Mouse (Mus musculus): ENCODE results near the gene H2afv. TPM values are rescaled to one million over a fixed set of nuclear protein-coding genes. Genes with fewer than 3 reads are reported as not detected.
"Not testable (repeated sequence)": the region's sequence is repeated elsewhere in the genome, so short reads cannot be mapped to it uniquely, and the experiment has no call there.

The H2afv gene
- polyA plus RNA-seq, 1 experiment from 2014 or later = 424 TPM

DNA sequence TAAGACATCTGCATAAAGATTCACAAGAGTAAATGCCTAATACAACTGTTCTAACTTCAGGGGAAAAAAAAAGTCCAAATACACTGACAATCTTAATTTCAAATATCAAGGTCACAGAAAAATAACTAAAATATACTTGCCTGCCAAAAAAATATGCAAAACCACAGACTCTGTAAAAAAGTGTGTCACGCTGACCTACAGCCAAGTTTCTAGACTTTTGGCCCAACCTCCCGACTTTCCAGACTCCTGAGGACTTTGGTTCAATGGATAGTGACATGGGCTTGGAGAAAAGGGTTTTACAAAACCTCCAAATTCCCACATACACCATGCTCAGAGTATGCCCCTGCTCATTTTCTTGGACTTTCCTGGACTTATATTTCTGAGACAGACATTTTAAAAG lies 24.3 kb upstream of the H2afv start:
- H3K27me3 ChIP-seq (ENCODE audit: control insufficient read depth, insufficient read depth, low read length) = no peaks in the 10 kb centered on the region
- no peak overlapping the region for H3K4me3 ChIP-seq (ENCODE audit: control insufficient read depth in 1 of 2, insufficient read depth in 1 of 2, low read depth in 1 of 2, low read length in 2 of 2)
- ATAC-seq (ENCODE audit: insufficient number of reproducible peaks, insufficient read depth, low FRiP score, low read depth) = no peak
- peaks cover 43% of the 10 kb centered on the region for H3K36me3 ChIP-seq (ENCODE audit: control insufficient read depth, insufficient read depth, low read length)
- H3K9me3 ChIP-seq (ENCODE audit: control insufficient read depth, low read length) = no peaks in the 10 kb centered on the region
- no peak overlapping the region for H3K9ac ChIP-seq (ENCODE audit: low read length)
- H3K4me2 ChIP-seq (ENCODE audit: low read length) = no peak overlapping the region
- 78% methylated on average over 2 of the region's 2 CpGs for WGBS
- H3K4me1 ChIP-seq (ENCODE audit: control insufficient read depth in 2 of 2, insufficient read depth in 2 of 2, low read length in 2 of 2) = peaks cover 2 to 20% of the 10 kb centered on the region in 2 experiments; a peak in 3 of 4 replicates
- H3K27ac ChIP-seq (replicated peaks in 1 of 2; ENCODE audit: control insufficient read depth in 1 of 2, insufficient read depth in 1 of 2, low read depth in 2 of 2, low read length in 2 of 2) = no peak overlapping the region

DNA sequence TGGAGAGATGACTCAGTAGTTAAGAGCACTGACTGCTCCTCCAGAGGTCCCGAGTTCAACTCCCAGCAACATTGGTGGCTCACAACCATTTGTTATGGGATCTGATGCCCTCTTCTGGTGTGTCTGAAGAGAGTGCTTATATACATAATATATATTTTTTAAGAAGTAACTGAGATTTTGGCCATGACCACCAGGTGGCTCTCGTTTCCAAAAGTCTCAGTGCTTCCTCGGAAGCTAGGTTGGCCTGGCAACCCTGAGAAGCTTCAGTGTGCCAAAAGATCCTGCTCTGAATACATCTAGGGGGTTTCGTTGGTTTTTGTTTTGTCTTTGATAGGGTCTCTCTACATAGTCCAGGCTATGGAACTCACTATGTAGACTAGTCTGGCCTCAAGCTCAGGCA lies 20.9 kb upstream of the H2afv start:
- 23% methylated on average over 4 of the region's 4 CpGs for WGBS
- H3K27me3 ChIP-seq (ENCODE audit: control insufficient read depth, insufficient read depth, low read length) = no peaks in the 10 kb centered on the region
- H3K9me3 ChIP-seq (ENCODE audit: control insufficient read depth, low read length) = no peaks in the 10 kb centered on the region
- H3K4me1 ChIP-seq (ENCODE audit: control insufficient read depth in 2 of 2, insufficient read depth in 2 of 2, low read length in 2 of 2) = peaks cover 0 to 4% of the 10 kb centered on the region in 2 experiments; a peak in 3 of 4 replicates
- H3K4me3 ChIP-seq (ENCODE audit: control insufficient read depth in 1 of 2, insufficient read depth in 1 of 2, low read depth in 1 of 2, low read length in 2 of 2) = no peak overlapping the region
- H3K36me3 ChIP-seq (ENCODE audit: control insufficient read depth, insufficient read depth, low read length) = peaks cover 28% of the 10 kb centered on the region
- H3K4me2 ChIP-seq (ENCODE audit: low read length) = no peak overlapping the region
- H3K27ac ChIP-seq (replicated peaks in 1 of 2; ENCODE audit: control insufficient read depth in 1 of 2, insufficient read depth in 1 of 2, low read depth in 2 of 2, low read length in 2 of 2) = no peak overlapping the region
- no peak overlapping the region for H3K9ac ChIP-seq (ENCODE audit: low read length)
- no peak for ATAC-seq (ENCODE audit: insufficient number of reproducible peaks, insufficient read depth, low FRiP score, low read depth)

DNA sequence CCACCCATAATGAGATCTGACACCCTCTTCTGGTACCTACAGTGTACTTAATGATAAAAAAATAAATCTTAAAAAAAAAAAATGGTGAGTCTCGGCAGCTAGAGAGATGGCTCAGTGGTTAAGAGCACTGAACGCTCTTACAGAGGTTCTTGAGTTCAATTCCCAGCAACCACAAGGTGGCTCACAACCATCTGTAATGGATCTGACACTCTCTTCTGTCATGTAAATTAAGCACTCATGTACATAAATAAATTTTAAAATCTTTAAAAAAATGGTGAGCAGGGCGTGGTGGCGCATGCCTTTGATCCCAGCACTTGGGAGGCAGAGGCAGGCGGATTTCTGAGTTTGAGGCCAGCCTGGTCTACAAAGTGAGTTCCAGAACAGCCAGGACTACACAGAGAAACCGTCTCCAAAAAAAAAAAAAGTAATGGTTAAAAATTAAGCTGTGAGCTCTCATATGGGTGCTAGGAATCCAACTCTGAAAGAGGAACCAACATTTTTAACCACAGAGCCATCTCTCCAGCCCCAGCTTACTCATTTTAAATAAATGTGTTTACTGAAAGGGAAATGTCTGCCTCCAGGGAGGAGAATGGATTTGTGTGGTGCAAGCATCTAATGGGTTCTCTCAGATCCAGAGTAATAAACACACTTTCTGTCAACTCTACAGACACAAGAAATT lies 19.1 kb upstream of the H2afv start:
- no peaks in the 10 kb centered on the region for H3K9me3 ChIP-seq (ENCODE audit: control insufficient read depth, low read length)
- no peak overlapping the region for H3K4me2 ChIP-seq (ENCODE audit: low read length)
- peaks cover 25% of the 10 kb centered on the region for H3K36me3 ChIP-seq (ENCODE audit: control insufficient read depth, insufficient read depth, low read length)
- no peak overlapping the region for H3K4me3 ChIP-seq (ENCODE audit: control insufficient read depth in 1 of 2, insufficient read depth in 1 of 2, low read depth in 1 of 2, low read length in 2 of 2)
- H3K27me3 ChIP-seq (ENCODE audit: control insufficient read depth, insufficient read depth, low read length) = no peaks in the 10 kb centered on the region
- no peaks in the 10 kb centered on the region for H3K4me1 ChIP-seq (ENCODE audit: control insufficient read depth in 2 of 2, insufficient read depth in 2 of 2, low read length in 2 of 2)
- H3K27ac ChIP-seq (replicated peaks in 1 of 2; ENCODE audit: control insufficient read depth in 1 of 2, insufficient read depth in 1 of 2, low read depth in 2 of 2, low read length in 2 of 2) = no peak overlapping the region
- WGBS = 81% methylated on average over 6 of the region's 6 CpGs
- H3K9ac ChIP-seq (ENCODE audit: low read length) = no peak overlapping the region
- no peak for ATAC-seq (ENCODE audit: insufficient number of reproducible peaks, insufficient read depth, low FRiP score, low read depth)

DNA sequence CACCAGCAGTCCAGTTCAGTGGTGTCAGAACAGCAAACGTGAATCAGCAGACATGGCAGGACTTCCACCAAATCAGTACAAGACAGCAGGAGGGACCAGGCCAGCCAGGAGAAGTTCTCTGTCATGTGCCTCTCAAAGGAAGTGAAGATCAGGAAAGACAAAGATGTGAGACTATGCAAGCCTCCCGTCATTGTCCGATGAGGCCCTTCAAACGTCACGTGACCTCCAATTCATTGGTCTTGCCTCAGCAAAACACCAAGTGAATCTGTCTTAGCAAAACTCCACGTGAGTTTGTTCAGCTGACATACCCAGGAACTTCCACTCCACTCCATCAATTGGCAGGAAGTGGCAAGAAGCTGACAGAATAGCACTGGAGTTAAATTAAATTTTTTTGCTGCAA lies 11.8 kb upstream of the H2afv start:
- no peaks in the 10 kb centered on the region for H3K27me3 ChIP-seq (ENCODE audit: control insufficient read depth, insufficient read depth, low read length)
- WGBS = 71% methylated on average over 6 of the region's 6 CpGs
- H3K27ac ChIP-seq (replicated peaks in 1 of 2; ENCODE audit: control insufficient read depth in 1 of 2, insufficient read depth in 1 of 2, low read depth in 2 of 2, low read length in 2 of 2) = no peak overlapping the region
- H3K36me3 ChIP-seq (ENCODE audit: control insufficient read depth, insufficient read depth, low read length) = no peaks in the 10 kb centered on the region
- no peak overlapping the region for H3K4me2 ChIP-seq (ENCODE audit: low read length)
- no peak for ATAC-seq (ENCODE audit: insufficient number of reproducible peaks, insufficient read depth, low FRiP score, low read depth)
- H3K9me3 ChIP-seq (ENCODE audit: control insufficient read depth, low read length) = no peaks in the 10 kb centered on the region
- no peak overlapping the region for H3K9ac ChIP-seq (ENCODE audit: low read length)
- H3K4me1 ChIP-seq (ENCODE audit: control insufficient read depth in 2 of 2, insufficient read depth in 2 of 2, low read length in 2 of 2) = no peaks in the 10 kb centered on the region
- H3K4me3 ChIP-seq (ENCODE audit: control insufficient read depth in 1 of 2, insufficient read depth in 1 of 2, low read depth in 1 of 2, low read length in 2 of 2) = no peak overlapping the region

DNA sequence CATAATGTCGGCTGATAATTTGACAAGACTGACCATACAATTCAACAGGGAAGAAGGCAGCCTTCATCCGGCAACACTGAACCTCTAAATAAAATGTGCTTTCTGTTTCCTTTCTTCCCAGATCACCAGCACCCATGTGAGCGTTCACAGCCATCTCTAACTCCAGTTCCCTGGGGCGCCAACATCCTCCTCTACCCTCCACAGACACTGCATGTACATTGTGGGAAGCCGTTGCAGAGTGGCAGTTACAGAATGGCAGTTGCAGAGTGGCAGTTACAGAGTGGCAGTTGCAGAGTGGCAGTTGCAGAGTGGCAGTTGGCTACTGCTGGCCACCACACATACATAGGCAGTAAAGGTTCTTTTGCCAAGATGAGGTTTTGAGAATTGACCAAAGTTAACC lies 3.9 kb upstream of the H2afv start:
- H3K27ac ChIP-seq (replicated peaks in 1 of 2; ENCODE audit: control insufficient read depth in 1 of 2, insufficient read depth in 1 of 2, low read depth in 2 of 2, low read length in 2 of 2); H3K27me3 ChIP-seq (ENCODE audit: control insufficient read depth, insufficient read depth, low read length); H3K4me1 ChIP-seq (ENCODE audit: control insufficient read depth in 2 of 2, insufficient read depth in 2 of 2, low read length in 2 of 2); H3K36me3 ChIP-seq (ENCODE audit: control insufficient read depth, insufficient read depth, low read length); H3K9ac ChIP-seq (ENCODE audit: low read length); ATAC-seq (ENCODE audit: insufficient number of reproducible peaks, insufficient read depth, low FRiP score, low read depth); H3K4me2 ChIP-seq (ENCODE audit: low read length); H3K9me3 ChIP-seq (ENCODE audit: control insufficient read depth, low read length); H3K4me3 ChIP-seq (ENCODE audit: control insufficient read depth in 1 of 2, insufficient read depth in 1 of 2, low read depth in 1 of 2, low read length in 2 of 2): not testable (repeated sequence)
- WGBS = 88% methylated on average over 5 of the region's 5 CpGs

DNA sequence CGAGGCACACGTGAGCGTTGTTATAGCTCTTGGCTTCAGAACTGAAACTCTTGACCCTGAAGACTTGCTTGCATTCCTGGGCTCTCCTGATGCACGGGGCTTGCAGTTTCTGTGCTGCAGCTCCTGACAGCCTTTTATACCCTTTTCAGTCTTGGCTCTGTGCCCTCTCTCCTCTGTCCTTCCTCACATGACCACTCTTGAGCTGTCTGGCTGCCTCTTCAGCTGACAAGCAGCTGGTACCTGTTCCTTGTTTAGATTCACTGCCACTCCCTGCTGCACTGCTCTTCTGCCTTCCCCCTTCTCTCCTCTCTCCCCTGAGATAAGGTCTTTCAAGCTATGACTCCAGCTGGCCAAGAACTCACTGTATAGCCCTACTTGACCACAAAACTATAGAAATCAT lies 3.2 kb upstream of the H2afv start:
- Histone ChIP-seq H3K4me3 (ENCODE audit: control insufficient read depth in 1 of 2, insufficient read depth in 1 of 2, low read depth in 1 of 2, low read length in 2 of 2) (no peak overlapping the region), H3K4me1 (ENCODE audit: control insufficient read depth in 2 of 2, insufficient read depth in 2 of 2, low read length in 2 of 2) (peaks cover 2 to 11% of the 10 kb centered on the region in 2 experiments; a peak in 2 of 4 replicates), H3K9ac (ENCODE audit: low read length) (0 out of 2 replicates have a peak overlapping the region, but pooled peaks have one; percentile 34), H3K36me3 (ENCODE audit: control insufficient read depth, insufficient read depth, low read length) (no peaks in the 10 kb centered on the region), H3K4me2 (ENCODE audit: low read length) (peak overlapping the region; percentile 27), H3K9me3 (ENCODE audit: control insufficient read depth, low read length) (no peaks in the 10 kb centered on the region), H3K27ac (replicated peaks in 1 of 2; ENCODE audit: control insufficient read depth in 1 of 2, insufficient read depth in 1 of 2, low read depth in 2 of 2, low read length in 2 of 2) (peak overlapping the region in 1 of 2 experiments; percentile 44; a peak in 1 of 4 replicates), H3K27me3 (ENCODE audit: control insufficient read depth, insufficient read depth, low read length) (no peaks in the 10 kb centered on the region)
- no peak for ATAC-seq (ENCODE audit: insufficient number of reproducible peaks, insufficient read depth, low FRiP score, low read depth)
- WGBS = 34% methylated on average over 4 of the region's 4 CpGs

DNA sequence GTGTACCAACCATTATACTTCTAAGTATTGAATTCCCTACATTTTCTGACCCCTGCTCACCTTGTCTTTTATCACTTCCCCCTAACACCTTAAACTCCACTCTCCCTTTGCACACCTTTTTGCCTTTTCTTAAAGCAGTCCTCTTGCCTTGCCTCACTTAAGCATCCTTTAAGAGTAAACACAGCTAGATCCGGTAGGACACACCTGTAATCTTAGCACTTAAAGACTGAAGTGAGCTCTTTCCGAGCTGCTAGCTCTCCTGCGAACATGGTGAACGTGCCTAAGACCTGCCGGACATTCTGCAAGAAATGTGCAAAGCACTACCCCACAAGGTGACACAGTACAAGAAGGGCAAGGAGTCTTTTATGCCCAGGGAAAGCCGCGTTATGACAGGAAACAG lies 1.7 kb upstream of the H2afv start:
- Histone ChIP-seq H3K4me2 (ENCODE audit: low read length) (no peak overlapping the region), H3K4me1 (ENCODE audit: control insufficient read depth in 2 of 2, insufficient read depth in 2 of 2, low read length in 2 of 2) (peaks cover 2 to 11% of the 10 kb centered on the region in 2 experiments; a peak in 2 of 4 replicates), H3K36me3 (ENCODE audit: control insufficient read depth, insufficient read depth, low read length) (0 out of 2 replicates have a peak, but pooled peaks cover 3% of the 10 kb centered on the region), H3K9ac (ENCODE audit: low read length) (no peak overlapping the region), H3K27ac (replicated peaks in 1 of 2; ENCODE audit: control insufficient read depth in 1 of 2, insufficient read depth in 1 of 2, low read depth in 2 of 2, low read length in 2 of 2) (no peak overlapping the region), H3K27me3 (ENCODE audit: control insufficient read depth, insufficient read depth, low read length) (no peaks in the 10 kb centered on the region), H3K9me3 (ENCODE audit: control insufficient read depth, low read length) (no peaks in the 10 kb centered on the region), H3K4me3 (ENCODE audit: control insufficient read depth in 1 of 2, insufficient read depth in 1 of 2, low read depth in 1 of 2, low read length in 2 of 2) (no peak overlapping the region)
- ATAC-seq (ENCODE audit: insufficient number of reproducible peaks, insufficient read depth, low FRiP score, low read depth) = no peak
- WGBS = 83% methylated on average over 7 of the region's 7 CpGs

DNA sequence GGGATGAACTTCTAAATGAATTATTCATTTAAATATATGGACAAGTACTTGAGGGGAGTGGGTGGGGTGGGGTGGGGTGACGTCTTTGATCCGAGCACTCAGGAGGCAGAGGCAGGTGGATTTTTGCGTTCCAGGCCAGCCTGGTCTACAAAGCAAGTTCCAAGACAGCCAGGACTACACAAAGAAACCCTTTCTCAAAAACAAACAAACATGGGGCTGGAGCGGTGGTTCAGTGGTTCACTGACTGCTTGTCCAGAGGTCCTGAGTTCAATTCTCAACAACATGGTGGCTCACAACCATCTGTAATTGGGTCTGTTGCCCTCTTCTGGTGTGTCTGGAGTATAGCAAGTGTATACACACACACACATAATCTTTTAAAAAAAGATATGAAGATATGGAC lies 1.2 kb upstream of the H2afv start:
- 74% methylated on average over 4 of the region's 4 CpGs for WGBS
- H3K9me3 ChIP-seq (ENCODE audit: control insufficient read depth, low read length) = no peaks in the 10 kb centered on the region
- no peak overlapping the region; a peak in 1 of 4 replicates for H3K4me3 ChIP-seq (ENCODE audit: control insufficient read depth in 1 of 2, insufficient read depth in 1 of 2, low read depth in 1 of 2, low read length in 2 of 2)
- no peak for ATAC-seq (ENCODE audit: insufficient number of reproducible peaks, insufficient read depth, low FRiP score, low read depth)
- H3K36me3 ChIP-seq (ENCODE audit: control insufficient read depth, insufficient read depth, low read length) = 0 out of 2 replicates have a peak, but pooled peaks cover 4% of the 10 kb centered on the region
- H3K4me1 ChIP-seq (ENCODE audit: control insufficient read depth in 2 of 2, insufficient read depth in 2 of 2, low read length in 2 of 2) = peaks cover 2 to 11% of the 10 kb centered on the region in 2 experiments; a peak in 2 of 4 replicates
- H3K9ac ChIP-seq (ENCODE audit: low read length) = no peak overlapping the region
- no peak overlapping the region for H3K27ac ChIP-seq (replicated peaks in 1 of 2; ENCODE audit: control insufficient read depth in 1 of 2, insufficient read depth in 1 of 2, low read depth in 2 of 2, low read length in 2 of 2)
- H3K4me2 ChIP-seq (ENCODE audit: low read length) = no peak overlapping the region; the same call in 1 of the 2 replicates
- H3K27me3 ChIP-seq (ENCODE audit: control insufficient read depth, insufficient read depth, low read length) = no peaks in the 10 kb centered on the region

Measured in heart, embryonic 14.5 days (tissue).